Mouse (Mus musculus): ENCODE data around the gene Mxd3.

DNA sequence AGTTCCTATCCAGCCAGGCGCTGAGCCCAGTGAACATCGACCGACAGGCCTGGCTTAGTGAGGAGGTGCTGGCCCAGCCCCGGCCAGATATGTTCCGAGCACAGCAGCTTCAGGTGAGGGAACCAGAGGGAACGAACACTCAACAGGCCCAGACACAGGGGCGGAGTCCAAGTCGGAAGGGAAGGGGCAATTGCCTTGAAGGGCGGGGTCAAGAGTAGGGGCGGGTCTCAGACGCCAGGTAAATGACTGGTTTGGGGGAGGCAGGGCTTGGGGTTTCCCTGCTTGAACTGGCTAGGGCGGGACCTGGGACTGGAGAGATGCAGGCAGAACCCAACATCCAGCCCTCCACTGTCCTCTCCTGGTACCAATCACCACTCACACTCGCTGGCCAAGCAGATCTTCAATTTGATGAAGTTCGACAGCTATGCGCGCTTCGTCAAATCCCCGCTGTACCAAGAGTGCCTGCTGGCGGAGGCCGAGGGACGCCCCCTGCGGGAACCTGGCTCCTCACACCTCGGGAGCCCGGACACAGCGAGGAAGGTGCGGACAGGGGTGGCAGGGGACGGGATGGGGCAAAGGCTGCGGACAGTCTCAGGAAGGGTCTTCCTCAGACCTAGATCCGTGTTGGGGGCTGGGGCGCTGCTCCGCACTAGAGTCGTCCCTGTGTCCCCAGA is 49.4 kb upstream of the Mxd3 start:
- TF ChIP-seq CTCF (IDR thresholded peaks at IDR 0.05; ENCODE audit: extremely low read depth, insufficient read depth, insufficient read length, insufficient replicate concordance) (no peak), POLR2A (IDR thresholded peaks at IDR 0.05; ENCODE audit: low read depth, low read length) (no peak)

Measured in spleen, adult 2 months (tissue).